Mouse (Mus musculus) heart, embryonic 14.5 days (tissue): Measurements from ENCODE around the gene Lrrc19. TPM values are rescaled to one million over a fixed set of nuclear protein-coding genes. Genes with fewer than 3 reads are reported as not detected.

Experiments used
- ATAC-seq: fragments of 200-750 bp; cut with Nextera tagmentation; 2 replicates; pipeline ENCODE4 v1.8.0; 2017; ENCODE audit warnings: low read depth, moderate TSS enrichment; ENCODE audit not compliant: insufficient number of reproducible peaks, insufficient read depth, low FRiP score
- H3K27ac ChIP-seq, 2 experiments: fragments of 200-500 bp in 1 of 2; fragments of 300-500 bp in 1 of 2; sonication (generic) in 1 of 2; replicated peaks in 1 of 2; 2 replicates each; pipeline ENCODE4 v1.5.1; 2012 to 2014; ENCODE audit warnings: low read depth in 2 of 2, low read length in 2 of 2, control low read depth in 1 of 2, mild to moderate bottlenecking in 1 of 2, mixed read lengths in 1 of 2; ENCODE audit not compliant: control insufficient read depth in 1 of 2, insufficient read depth in 1 of 2
- H3K27me3 ChIP-seq: fragments of 300-500 bp; sonication (generic); 2 replicates; pipeline ENCODE4 v1.6.1; 2014; ENCODE audit warnings: mild to moderate bottlenecking, low read length, control low read depth; ENCODE audit not compliant: control insufficient read depth, insufficient read depth
- H3K36me3 ChIP-seq: fragments of 300-500 bp; sonication (generic); 2 replicates; pipeline ENCODE4 v1.6.1; 2014; ENCODE audit warnings: mild to moderate bottlenecking, control low read depth, low read length, mixed read lengths; ENCODE audit not compliant: control insufficient read depth, insufficient read depth
- H3K4me1 ChIP-seq, 2 experiments: fragments of 200-500 bp in 1 of 2; fragments of 300-500 bp in 1 of 2; sonication (generic) in 1 of 2; 2 replicates each; pipeline ENCODE4 v1.6.1; 2012 to 2014; ENCODE audit warnings: low read length in 2 of 2, control low read depth in 1 of 2, mixed read lengths in 1 of 2; ENCODE audit not compliant: control insufficient read depth in 2 of 2, insufficient read depth in 2 of 2
- H3K4me2 ChIP-seq: fragments of 300-500 bp; sonication (generic); 2 replicates; pipeline ENCODE4 v1.6.1; 2014; ENCODE audit warnings: mild to moderate bottlenecking, low read length
- H3K4me3 ChIP-seq, 2 experiments: fragments of 200-500 bp in 1 of 2; fragments of 300-500 bp in 1 of 2; sonication (generic) in 1 of 2; 2 replicates each; pipeline ENCODE4 v1.5.1; 2012 to 2014; ENCODE audit warnings: low read length in 2 of 2, mild to moderate bottlenecking in 2 of 2, control low read depth in 1 of 2, low read depth in 1 of 2, moderate library complexity in 1 of 2; ENCODE audit not compliant: control insufficient read depth in 1 of 2, insufficient read depth in 1 of 2
- H3K9ac ChIP-seq: fragments of 300-500 bp; sonication (generic); 2 replicates; pipeline ENCODE4 v1.6.1; 2014; ENCODE audit warnings: mild to moderate bottlenecking, low read length
- H3K9me3 ChIP-seq: fragments of 300-500 bp; sonication (generic); 2 replicates; pipeline ENCODE4 v1.6.1; 2016; ENCODE audit warnings: low read length, control low read depth; ENCODE audit not compliant: control insufficient read depth
- WGBS: fragments of 180-500 bp; shearing (Covaris S2); extraction: QIAGEN DNeasy Blood & Tissue Kit; methylation state at CpG from one replicate; pipeline ENCODE4 v1.1.7; 2014; 5-methylcytosine and 5-hydroxymethylcytosine counted together
- microRNA counts: library from miRNA; unstranded; fragments of <30 nt; microRNA quantifications from one replicate; lab custom pipeline; 2016
- microRNA-seq: library from miRNA; unstranded; fragments of <30 nt; microRNA quantifications from one replicate; pipeline ENCODE4, GENCODE M21; 2016
- polyA plus RNA-seq: library from polyadenylated mRNA; unstranded; fragments of >200 nt; fragmentation: Nextera tagmentation; extraction: Ambion mirVana; gene quantifications from 2 replicates; pipeline ENCODE4 v1.2.1, GENCODE M21; 2014

Gene Lrrc19
- polyA plus RNA-seq, 1 experiment from 2014 or later, result 0.16 TPM

GRCm38 (mm10) chr4:94591765-94592381 is 58.1 kb downstream of the Lrrc19 start:
- H3K36me3 ChIP-seq, result no peaks in the 10 kb centered on the region; the same call in 1 of the 2 replicates
- WGBS, result 61% methylated on average over 4 of the region's 4 CpGs
- H3K9me3 ChIP-seq, result no peaks in the 10 kb centered on the region
- H3K27ac ChIP-seq, result no peak overlapping the region
- no peak overlapping the region for H3K9ac ChIP-seq
- no peak overlapping the region for H3K4me3 ChIP-seq
- peaks cover 0 to 9% of the 10 kb centered on the region in 2 experiments; a peak in 1 of 4 replicates for H3K4me1 ChIP-seq
- no peak for ATAC-seq
- H3K27me3 ChIP-seq, result no peaks in the 10 kb centered on the region
- no peak overlapping the region for H3K4me2 ChIP-seq

MicroRNAs within 50 kb of the gene (microRNA counts, 519-probe panel; counts per million panel counts)
- microRNA mmu-miR-872 (lab: Ali Mortazavi, UCI), result 2,472 counts per million, percentile 71 among the panel's probes with 10 or more counts

Small RNA genes lying within 50 kb of the gene (microRNA-seq; reads per million reads assigned to microRNA genes)
- gene Mir872, result 1,057 reads per million, percentile 78 among the genes with 10 or more reads in this experiment

Other genes with a start within 250 kb of the Lrrc19 start
- gene Gm10306, start 93.6 kb downstream of the Lrrc19 start, polyA plus RNA-seq, result not detected in 2 replicates
- gene Caap1, start 93.3 kb downstream of the Lrrc19 start, polyA plus RNA-seq, result 10.0 and 12.3 TPM in 2 replicates
- 55.7 and 59.3 TPM in 2 replicates for gene Plaa, start 46.9 kb downstream of the Lrrc19 start, polyA plus RNA-seq
- 11.7 and 15.1 TPM in 2 replicates for gene Ift74, start 35.7 kb downstream of the Lrrc19 start, polyA plus RNA-seq
- 56.8 and 57.7 TPM in 2 replicates for gene Tek, start 89.1 kb upstream of the Lrrc19 start, polyA plus RNA-seq